Mouse (Mus musculus): ENCODE data around the gene Abcd3. TPM values are rescaled to one million over a fixed set of nuclear protein-coding genes. Genes with fewer than 3 reads are reported as not detected.

Abcd3 gene
- polyA plus RNA-seq, 1 experiment from 2014 or later: 60.4 TPM

DNA sequence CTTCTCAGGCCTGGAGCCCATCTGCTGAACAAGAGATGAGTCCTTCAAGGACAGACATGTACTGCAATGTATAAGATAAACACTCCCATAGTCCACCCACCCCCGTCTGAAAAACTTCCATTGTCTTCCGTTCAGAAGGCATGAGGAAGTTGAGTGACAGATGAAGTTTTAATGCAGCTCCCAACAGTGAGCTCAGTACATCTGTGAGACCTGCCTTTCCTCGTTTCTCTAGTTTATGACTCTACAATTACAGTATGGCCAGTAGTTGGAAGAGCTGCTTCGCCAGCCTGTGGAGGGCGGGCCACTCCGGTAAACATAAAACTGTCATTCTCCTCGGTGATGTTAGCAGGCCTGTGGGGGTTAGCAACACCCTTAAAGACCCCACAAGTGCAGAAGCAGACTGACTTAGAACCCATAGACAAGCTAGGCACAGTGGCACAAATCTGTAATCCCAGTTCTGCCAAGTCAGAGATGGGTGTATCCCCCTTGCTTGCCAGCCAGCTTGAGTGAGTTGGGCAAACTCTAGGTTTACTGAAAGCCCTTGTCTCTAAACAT is 27.3 kb upstream of the Abcd3 start:
- no peak for ATAC-seq (ENCODE audit: insufficient number of reproducible peaks, insufficient read depth, low FRiP score, low TSS enrichment, low read depth)
- Histone ChIP-seq H3K27me3 (no peaks in the 10 kb centered on the region), H3K4me1 (no peaks in the 10 kb centered on the region), H3K4me2 (no peak overlapping the region), H3K4me3 (no peak overlapping the region), H3K9me3 (no peaks in the 10 kb centered on the region), H3K36me3 (no peaks in the 10 kb centered on the region), H3K9ac (no peak overlapping the region), H3K27ac (no peak overlapping the region)
- 80% methylated on average over 7 of the region's 7 CpGs for WGBS

DNA sequence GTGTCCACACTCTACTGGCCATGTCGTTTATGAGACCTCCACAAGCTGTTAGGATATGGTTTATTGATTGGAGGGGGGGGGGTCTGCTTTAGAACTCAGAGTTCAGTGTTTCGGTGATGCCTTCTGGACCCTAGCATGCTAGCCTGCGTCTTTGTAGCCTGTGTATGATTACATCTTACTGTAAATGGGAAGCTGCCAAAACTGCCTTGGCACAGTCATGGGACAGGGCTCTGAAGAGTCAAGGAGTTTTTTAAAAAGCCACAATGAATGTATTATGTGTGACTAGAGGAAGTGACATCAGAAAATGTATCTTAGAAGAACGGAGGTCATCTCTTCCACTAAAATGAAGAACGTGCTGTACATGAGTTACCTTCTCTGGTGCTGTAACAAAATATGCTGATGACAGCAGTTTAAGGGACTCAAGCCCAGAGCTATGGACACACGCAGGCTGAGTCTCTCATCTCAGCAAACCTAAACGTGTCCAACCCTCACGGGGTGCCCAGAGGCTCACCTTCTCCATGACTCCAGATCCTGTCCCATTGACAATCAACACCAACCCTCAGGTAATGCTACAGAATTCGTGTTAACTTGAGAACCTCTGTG is 26.4 kb upstream of the Abcd3 start:
- Histone ChIP-seq H3K4me1 (no peaks in the 10 kb centered on the region), H3K4me2 (no peak overlapping the region), H3K9ac (no peak overlapping the region), H3K9me3 (no peaks in the 10 kb centered on the region), H3K36me3 (no peaks in the 10 kb centered on the region), H3K4me3 (no peak overlapping the region), H3K27ac (no peak overlapping the region), H3K27me3 (no peaks in the 10 kb centered on the region)
- 71% methylated on average over 9 of the region's 9 CpGs for WGBS
- no peak for ATAC-seq (ENCODE audit: insufficient number of reproducible peaks, insufficient read depth, low FRiP score, low TSS enrichment, low read depth)

DNA sequence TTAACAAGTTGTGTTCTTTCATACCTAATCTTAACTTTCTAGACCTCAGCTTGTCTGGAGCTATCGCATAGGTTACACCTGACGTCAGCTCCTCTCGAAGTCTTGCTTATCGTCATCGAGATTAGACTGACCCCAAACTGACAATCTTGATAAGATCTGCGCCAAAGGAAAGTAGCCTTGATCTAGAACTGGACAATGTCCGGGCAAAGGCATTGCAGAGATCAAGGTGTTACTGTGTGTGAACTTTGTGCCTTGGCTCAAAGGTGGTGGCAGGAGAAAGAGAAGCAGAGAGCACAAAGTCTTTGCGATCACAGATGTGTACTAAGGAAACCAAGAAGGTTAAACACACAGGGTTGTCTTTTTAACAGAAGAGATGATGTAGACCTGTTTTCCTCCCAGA is 25.2 kb upstream of the Abcd3 start:
- no peaks in the 10 kb centered on the region for H3K9me3 ChIP-seq
- no peak overlapping the region for H3K4me2 ChIP-seq
- H3K27me3 ChIP-seq: no peaks in the 10 kb centered on the region
- H3K36me3 ChIP-seq: no peaks in the 10 kb centered on the region
- WGBS: 88% methylated on average over 8 of the region's 8 CpGs
- no peak for ATAC-seq (ENCODE audit: insufficient number of reproducible peaks, insufficient read depth, low FRiP score, low TSS enrichment, low read depth)
- no peaks in the 10 kb centered on the region for H3K4me1 ChIP-seq
- H3K9ac ChIP-seq: no peak overlapping the region
- H3K27ac ChIP-seq: no peak overlapping the region
- H3K4me3 ChIP-seq: no peak overlapping the region

DNA sequence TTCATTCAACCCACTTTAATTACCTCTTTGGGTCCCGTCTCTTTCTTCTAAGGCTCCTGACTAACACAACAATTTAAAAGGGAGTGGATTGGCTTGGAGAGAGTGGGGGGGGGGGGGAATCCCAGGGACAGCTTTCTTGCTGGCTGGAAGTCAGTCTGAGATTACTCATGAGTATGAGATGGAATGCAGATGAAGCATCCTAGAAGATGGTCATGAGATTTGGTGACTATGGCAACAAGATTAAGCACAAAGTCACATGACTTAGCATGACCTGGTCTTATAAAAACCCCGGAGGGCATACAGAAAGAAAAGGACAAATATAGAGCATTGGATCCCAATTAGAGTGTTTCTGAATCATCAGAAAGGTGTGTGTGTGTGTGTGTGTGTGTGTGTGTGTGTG is 19.6 kb upstream of the Abcd3 start:
- H3K27ac ChIP-seq: no peak overlapping the region
- no peak for ATAC-seq (ENCODE audit: insufficient number of reproducible peaks, insufficient read depth, low FRiP score, low TSS enrichment, low read depth)
- no peaks in the 10 kb centered on the region for H3K9me3 ChIP-seq
- no peak overlapping the region for H3K4me3 ChIP-seq
- H3K36me3 ChIP-seq: no peaks in the 10 kb centered on the region
- H3K9ac ChIP-seq: no peak overlapping the region
- 76% methylated on average over 2 of the region's 2 CpGs for WGBS
- H3K4me2 ChIP-seq: no peak overlapping the region
- no peaks in the 10 kb centered on the region for H3K4me1 ChIP-seq
- H3K27me3 ChIP-seq: no peaks in the 10 kb centered on the region

DNA sequence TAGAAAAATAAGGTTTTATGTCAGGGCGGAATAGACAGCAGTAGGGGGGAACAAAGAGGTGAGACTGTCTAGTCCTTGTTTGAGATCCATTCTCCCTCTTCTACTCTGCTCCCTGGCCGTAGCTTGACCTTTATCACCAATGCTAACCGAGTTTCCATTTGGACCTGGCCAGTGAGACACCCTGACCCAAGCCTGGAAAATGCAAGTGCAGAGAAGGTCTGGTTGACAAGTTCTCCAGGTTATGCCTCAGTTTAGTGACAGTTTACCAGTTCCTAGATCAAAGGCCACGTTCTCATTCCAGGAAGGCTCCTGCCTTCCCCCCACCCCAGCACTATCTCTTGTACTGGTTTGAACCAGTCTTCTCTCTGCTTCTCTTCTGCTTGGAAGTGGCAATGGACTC is 19.1 kb upstream of the Abcd3 start:
- H3K4me2 ChIP-seq: no peak overlapping the region
- no peaks in the 10 kb centered on the region for H3K27me3 ChIP-seq
- no peak overlapping the region for H3K27ac ChIP-seq
- H3K4me3 ChIP-seq: no peak overlapping the region
- no peaks in the 10 kb centered on the region for H3K36me3 ChIP-seq
- H3K9me3 ChIP-seq: no peaks in the 10 kb centered on the region
- WGBS: 82% methylated on average over 4 of the region's 4 CpGs
- no peaks in the 10 kb centered on the region for H3K4me1 ChIP-seq
- no peak overlapping the region for H3K9ac ChIP-seq
- ATAC-seq (ENCODE audit: insufficient number of reproducible peaks, insufficient read depth, low FRiP score, low TSS enrichment, low read depth): no peak

DNA sequence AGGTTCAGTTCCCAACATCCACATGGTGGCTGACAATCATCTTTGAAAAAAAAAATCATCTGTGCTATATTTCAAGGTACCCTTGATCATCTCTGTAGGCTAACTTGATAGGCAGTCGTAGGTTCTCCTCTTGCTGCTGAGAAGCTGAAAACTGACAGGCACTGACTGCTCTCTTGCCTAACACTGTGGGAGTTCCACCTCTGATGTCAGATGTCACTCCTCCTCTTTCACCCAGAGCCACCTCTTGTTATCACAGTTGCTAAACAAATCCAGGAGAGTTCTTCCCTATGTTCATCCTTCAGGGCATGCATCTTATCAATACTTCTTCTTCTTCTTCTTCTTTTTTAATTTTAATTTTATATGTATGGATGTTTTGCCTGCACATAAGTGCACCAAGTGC is 10.0 kb upstream of the Abcd3 start:
- H3K4me1 ChIP-seq: peaks cover 3% of the 10 kb centered on the region; the same call in 1 of the 2 replicates
- no peak overlapping the region for H3K9ac ChIP-seq
- no peaks in the 10 kb centered on the region for H3K36me3 ChIP-seq
- no peak overlapping the region for H3K4me3 ChIP-seq
- H3K4me2 ChIP-seq: no peak overlapping the region
- H3K9me3 ChIP-seq: no peaks in the 10 kb centered on the region
- no peak for ATAC-seq (ENCODE audit: insufficient number of reproducible peaks, insufficient read depth, low FRiP score, low TSS enrichment, low read depth)
- no peak overlapping the region for H3K27ac ChIP-seq
- 69% methylated on average over 1 of the region's 1 CpGs for WGBS
- no peaks in the 10 kb centered on the region for H3K27me3 ChIP-seq

DNA sequence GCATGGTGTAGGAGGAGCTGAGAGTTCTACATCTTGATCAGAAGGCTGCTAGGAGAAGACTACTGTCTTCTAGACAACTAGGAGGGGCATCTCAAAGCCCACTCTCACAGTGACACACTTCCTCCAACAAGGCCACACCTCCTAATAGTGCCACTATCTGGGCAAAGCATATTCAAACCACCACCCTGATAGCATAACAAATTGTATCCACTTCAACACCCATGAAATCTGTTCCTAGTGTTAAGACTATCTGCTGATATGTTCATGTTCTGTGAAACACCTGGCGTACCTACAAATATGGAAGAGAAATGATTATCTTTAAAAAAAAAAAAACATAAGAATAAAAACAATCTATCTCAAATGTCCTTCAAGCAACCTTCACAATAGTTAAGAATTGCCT is 9.2 kb upstream of the Abcd3 start:
- H3K4me2 ChIP-seq: no peak overlapping the region
- no peak overlapping the region for H3K27ac ChIP-seq
- WGBS: 93% methylated on average over 1 of the region's 1 CpGs
- peaks cover 3% of the 10 kb centered on the region; the same call in 1 of the 2 replicates for H3K4me1 ChIP-seq
- no peak overlapping the region for H3K9ac ChIP-seq
- H3K9me3 ChIP-seq: no peaks in the 10 kb centered on the region
- no peaks in the 10 kb centered on the region for H3K27me3 ChIP-seq
- H3K4me3 ChIP-seq: no peak overlapping the region
- no peak for ATAC-seq (ENCODE audit: insufficient number of reproducible peaks, insufficient read depth, low FRiP score, low TSS enrichment, low read depth)
- no peaks in the 10 kb centered on the region for H3K36me3 ChIP-seq

DNA sequence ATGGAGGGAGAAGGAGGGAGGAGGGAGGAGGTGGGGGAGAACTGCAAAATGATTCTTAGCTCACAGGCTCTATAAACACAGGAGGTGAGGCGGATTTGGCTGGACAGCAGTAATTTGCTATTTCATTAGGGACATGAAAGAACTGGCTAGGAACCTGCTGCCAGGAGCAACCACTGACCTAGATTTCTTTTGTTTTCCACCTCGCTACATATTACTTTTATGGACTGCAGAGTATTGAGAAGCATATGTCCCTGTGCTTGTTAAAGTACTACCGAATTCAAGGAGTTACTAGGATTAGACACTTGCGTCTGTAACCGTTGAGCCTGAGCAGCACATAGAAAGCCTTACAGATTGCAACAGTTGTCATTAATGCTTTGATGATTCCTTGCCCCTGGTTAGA is 7.5 kb upstream of the Abcd3 start:
- Histone ChIP-seq H3K9me3 (no peaks in the 10 kb centered on the region), H3K9ac (no peak overlapping the region), H3K4me2 (no peak overlapping the region), H3K4me1 (peaks cover 3% of the 10 kb centered on the region; the same call in 1 of the 2 replicates), H3K27ac (no peak overlapping the region), H3K4me3 (no peak overlapping the region), H3K27me3 (no peaks in the 10 kb centered on the region), H3K36me3 (no peaks in the 10 kb centered on the region)
- 84% methylated on average over 5 of the region's 5 CpGs for WGBS
- ATAC-seq (ENCODE audit: insufficient number of reproducible peaks, insufficient read depth, low FRiP score, low TSS enrichment, low read depth): no peak

DNA sequence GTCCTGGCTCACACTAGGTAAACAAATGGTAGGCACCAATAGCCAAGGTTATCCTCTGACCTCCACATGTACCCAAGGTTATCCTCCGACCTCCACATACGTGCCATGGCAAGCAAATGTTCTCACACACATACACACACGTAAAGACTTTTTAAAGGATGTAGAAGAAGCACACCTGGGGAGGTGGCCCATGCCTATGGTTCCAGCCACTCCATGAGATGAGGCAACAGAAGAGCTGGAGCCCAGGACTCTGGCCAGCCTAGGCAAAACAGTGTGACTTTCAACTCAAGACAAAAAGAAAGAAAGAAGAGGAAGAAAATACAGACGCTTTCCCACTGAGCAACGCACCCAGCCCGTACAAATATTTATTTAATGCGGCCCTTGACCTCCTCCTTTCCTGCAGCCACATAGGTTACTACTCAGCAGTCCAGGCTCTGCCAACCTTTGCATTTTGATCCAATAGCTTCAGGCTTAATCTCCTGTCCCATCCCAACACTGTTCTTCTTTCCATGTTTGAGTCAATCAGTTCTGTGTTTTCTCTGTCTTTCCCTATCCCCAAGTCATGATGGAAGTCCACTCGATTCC is 6.5 kb upstream of the Abcd3 start:
- no peak overlapping the region for H3K4me3 ChIP-seq
- H3K36me3 ChIP-seq: no peaks in the 10 kb centered on the region
- H3K4me2 ChIP-seq: no peak overlapping the region
- peaks cover 3% of the 10 kb centered on the region; the same call in 1 of the 2 replicates for H3K4me1 ChIP-seq
- no peak overlapping the region for H3K9ac ChIP-seq
- no peak for ATAC-seq (ENCODE audit: insufficient number of reproducible peaks, insufficient read depth, low FRiP score, low TSS enrichment, low read depth)
- no peaks in the 10 kb centered on the region for H3K27me3 ChIP-seq
- WGBS: 71% methylated on average over 8 of the region's 8 CpGs
- H3K9me3 ChIP-seq: no peaks in the 10 kb centered on the region
- no peak overlapping the region for H3K27ac ChIP-seq

DNA sequence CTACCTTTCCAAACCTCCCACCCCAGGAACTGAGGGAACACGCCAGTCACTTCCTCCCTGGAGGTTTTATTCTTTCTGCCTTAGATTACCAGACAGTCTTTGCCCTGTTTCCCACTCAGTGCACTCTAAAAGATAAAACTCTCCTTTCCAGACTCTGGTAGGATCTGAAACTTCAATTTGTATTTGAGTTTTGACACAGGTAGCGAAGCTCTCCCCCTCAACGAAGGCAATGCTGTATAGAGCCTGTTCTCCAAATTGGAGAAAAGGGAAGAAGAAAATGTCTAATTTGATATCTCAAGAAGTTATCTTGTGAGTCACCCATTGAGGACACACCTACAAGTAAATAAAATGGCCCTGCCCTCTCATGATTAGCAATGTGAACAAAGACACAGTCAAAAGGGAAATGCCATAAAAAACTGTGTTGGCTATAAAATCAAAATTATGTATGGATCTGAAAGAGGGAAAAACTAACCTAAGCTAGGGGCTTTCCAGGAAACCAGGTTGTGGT is 4.6 kb upstream of the Abcd3 start:
- WGBS: 84% methylated on average over 3 of the region's 3 CpGs
- Histone ChIP-seq H3K9ac (no peak overlapping the region), H3K27me3 (no peaks in the 10 kb centered on the region), H3K4me3 (no peak overlapping the region), H3K36me3 (no peaks in the 10 kb centered on the region), H3K4me2 (no peak overlapping the region), H3K4me1 (peaks cover 7% of the 10 kb centered on the region), H3K9me3 (no peaks in the 10 kb centered on the region), H3K27ac (no peak overlapping the region)
- ATAC-seq (ENCODE audit: insufficient number of reproducible peaks, insufficient read depth, low FRiP score, low TSS enrichment, low read depth): no peak

DNA sequence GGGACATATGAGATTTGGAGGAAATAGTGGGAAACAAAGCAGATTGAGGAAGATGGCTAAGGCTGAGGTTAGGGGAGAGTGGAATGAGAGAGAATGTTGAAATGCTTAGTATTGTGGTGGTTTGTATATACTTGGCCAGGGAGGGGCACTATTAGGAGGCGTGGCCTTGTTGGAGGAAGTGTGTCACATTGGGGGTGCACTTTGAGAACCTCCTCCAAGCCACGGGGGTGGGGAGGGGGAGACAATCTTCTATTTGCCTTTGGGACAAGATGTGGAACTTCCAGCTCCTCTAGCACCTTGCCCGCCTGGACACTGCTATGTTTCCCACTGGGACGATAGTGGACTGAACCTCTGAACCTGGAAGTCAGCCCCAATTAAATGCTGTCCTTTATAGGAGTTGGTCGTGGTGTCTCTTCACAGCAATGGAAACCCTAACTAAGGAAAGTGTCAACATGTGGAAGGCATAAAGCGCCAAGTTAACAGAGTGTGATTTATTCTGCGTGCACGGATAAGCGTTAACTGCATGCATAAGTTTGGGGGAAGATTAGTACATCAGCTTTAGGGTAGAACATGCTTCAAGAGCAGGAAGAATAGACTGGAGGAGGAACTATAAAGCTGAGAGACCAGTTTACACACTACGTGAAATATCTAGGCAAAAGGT is 3.8 kb upstream of the Abcd3 start:
- Histone ChIP-seq H3K4me3 (no peak overlapping the region), H3K36me3 (no peaks in the 10 kb centered on the region), H3K4me1 (peaks cover 10% of the 10 kb centered on the region), H3K27me3 (no peaks in the 10 kb centered on the region), H3K9ac (no peak overlapping the region), H3K4me2 (no peak overlapping the region), H3K27ac (no peak overlapping the region), H3K9me3 (no peaks in the 10 kb centered on the region)
- ATAC-seq (ENCODE audit: insufficient number of reproducible peaks, insufficient read depth, low FRiP score, low TSS enrichment, low read depth): no peak
- 81% methylated on average over 10 of the region's 10 CpGs for WGBS
